15 mouse cellular contexts compared by ENCODE assay signal in the genomic region with DNA sequence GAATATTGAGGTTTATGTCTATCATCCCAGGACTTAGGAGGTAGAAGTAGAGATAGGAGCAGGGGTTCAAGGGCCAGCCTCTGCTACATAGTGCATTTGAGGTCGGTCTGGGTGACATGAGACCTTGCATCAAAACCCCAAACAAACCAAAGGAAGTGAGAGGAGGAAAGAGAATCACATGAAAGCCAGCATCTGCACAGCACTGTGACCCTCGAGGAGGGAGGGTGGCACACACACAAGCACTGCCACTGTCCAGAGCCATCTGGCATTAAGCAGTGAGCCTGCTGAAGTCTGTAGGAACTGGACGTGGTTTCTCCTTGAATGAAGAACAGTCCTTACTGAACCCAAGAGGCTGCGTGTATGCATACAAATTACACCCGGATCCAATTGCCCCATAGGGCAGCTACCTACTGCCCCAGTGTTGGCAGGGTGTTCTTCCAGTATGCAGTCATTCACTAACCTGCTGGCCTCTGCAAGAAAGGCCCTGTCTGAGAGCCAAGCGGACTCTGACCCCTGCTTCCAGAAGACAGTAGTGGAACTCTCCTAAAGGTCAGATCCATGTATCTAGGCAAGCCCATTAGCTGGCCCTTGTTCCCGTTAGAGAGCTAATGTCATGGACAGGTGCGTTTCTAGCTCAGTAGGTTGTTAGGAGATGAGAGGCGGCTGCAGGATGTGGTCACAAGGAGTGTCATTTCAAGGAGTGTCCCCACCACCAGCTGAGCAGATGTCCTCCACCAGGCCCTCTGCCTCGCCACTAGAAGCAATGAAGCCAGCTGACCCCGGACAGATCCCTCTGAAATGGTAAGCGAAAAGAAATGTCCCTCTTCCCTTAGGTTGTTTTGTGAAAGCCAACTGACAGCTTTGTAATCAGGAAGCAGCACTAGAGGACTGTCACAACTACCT. TPM values are rescaled to one million over a fixed set of nuclear protein-coding genes. Genes with fewer than 3 reads are reported as not detected.
DNase-seq lines count a peak whose midpoint lies in the region; ATAC-seq and TF ChIP-seq lines count a peak whose summit lies in the region.
"Had no signal": no experiment of that assay in that cellular context is flagged by ENCODE, and none has a peak within 500 bp of the region (broad histone marks: within the 10 kb centered on the region; RNA-seq: fewer than 3 reads in every experiment).

No protein-coding gene starts in this region.

- H3K9me3 ChIP-seq in kidney, embryonic 14.5 days (ENCODE audit: control insufficient read depth, low read length) = no peaks in the 10 kb centered on the region
- H3K9me3 ChIP-seq in intestine, embryonic 15.5 days = no peaks in the 10 kb centered on the region
- H3K9me3 ChIP-seq in midbrain, embryonic 14.5 days (ENCODE audit: control insufficient read depth, low read length) = no peaks in the 10 kb centered on the region
- H3K9me3 ChIP-seq: midbrain, embryonic 10.5 days; neural tube, embryonic 13.5 days had no signal

- no peaks in the 10 kb centered on the region for H3K36me3 ChIP-seq in kidney, adult 2 months (ENCODE audit: control insufficient read depth, insufficient read depth, low read length)
- H3K36me3 ChIP-seq in kidney, embryonic 14.5 days (ENCODE audit: control insufficient read depth, insufficient read depth, low read length) = no peaks in the 10 kb centered on the region
- no peaks in the 10 kb centered on the region for H3K36me3 ChIP-seq in intestine, embryonic 15.5 days
- H3K36me3 ChIP-seq in midbrain, embryonic 14.5 days (ENCODE audit: control insufficient read depth, insufficient read depth, low read length) = no peaks in the 10 kb centered on the region
- H3K36me3 ChIP-seq: midbrain, embryonic 10.5 days; neural tube, embryonic 13.5 days had no signal

- no peak overlapping the region for H3K4me2 ChIP-seq in kidney, embryonic 14.5 days (replicated peaks; ENCODE audit: low read depth, low read length)
- H3K4me2 ChIP-seq in intestine, embryonic 15.5 days (replicated peaks) = no peak overlapping the region
- H3K4me2 ChIP-seq in midbrain, embryonic 14.5 days (ENCODE audit: low read length) = no peak overlapping the region
- H3K4me2 ChIP-seq: hindbrain, embryonic 14.5 days; liver, embryonic 11.5 days; neural tube, embryonic 13.5 days had no signal

- TF ChIP-seq CTCF in kidney, adult 2 months (conservative IDR thresholded peaks at IDR 0.05; ENCODE audit: insufficient read depth, insufficient read length, low read depth, low read length) = no peak

- WGBS in kidney, adult 2 months = 66% methylated on average over 12 of the region's 12 CpGs
- 84% methylated on average over 12 of the region's 12 CpGs for WGBS in kidney, embryonic 14.5 days
- 72% methylated on average over 12 of the region's 12 CpGs for WGBS in intestine, embryonic 15.5 days
- 87% methylated on average over 12 of the region's 12 CpGs for WGBS in midbrain, embryonic 14.5 days

- H3K9ac ChIP-seq in kidney, embryonic 14.5 days (ENCODE audit: low read depth, low read length) = no peak overlapping the region
- H3K9ac ChIP-seq in intestine, embryonic 15.5 days = no peak overlapping the region
- H3K9ac ChIP-seq in midbrain, embryonic 14.5 days (replicated peaks; ENCODE audit: low read length) = no peak overlapping the region
- H3K9ac ChIP-seq: hindbrain, embryonic 14.5 days; neural tube, embryonic 13.5 days had no signal

- no peak overlapping the region for H3K27ac ChIP-seq in kidney, adult 2 months (ENCODE audit: insufficient read depth, low read depth, low read length)
- H3K27ac ChIP-seq in kidney, embryonic 14.5 days (ENCODE audit: low read depth, low read length) = no peak overlapping the region
- H3K27ac ChIP-seq in intestine, embryonic 15.5 days = 0 out of 2 replicates have a peak overlapping the region, but pooled peaks have one; percentile 36
- no peak overlapping the region for H3K27ac ChIP-seq in midbrain, embryonic 14.5 days (replicated peaks; ENCODE audit: low read depth, low read length)
- H3K27ac ChIP-seq: hindbrain, embryonic 14.5 days; midbrain, embryonic 10.5 days had no signal

- peak; percentile 92 for DNase-seq in kidney, adult 2 months
- DNase-seq in brain, adult 2 months (ENCODE audit: low read depth, low spot score) = peak; percentile 49
- DNase-seq in natural killer cell, adult 2 months (ENCODE audit: low spot score in 2 of 2) = peak; percentile 46 to 56
- DNase-seq in midbrain, embryonic 14.5 days = no peak
- no peak for DNase-seq in cerebellum, postnatal 25 days
- DNase-seq: adrenal gland, postnatal 36 days; cerebellum, adult 18-20 months; right cerebral cortex, postnatal 25 days had no signal

- no peak for TF ChIP-seq POLR2A in kidney, adult 2 months (IDR thresholded peaks at IDR 0.05; ENCODE audit: low read depth, low read length)

- ATAC-seq in kidney, embryonic 14.5 days (ENCODE audit: low FRiP score, low TSS enrichment) = no peak
- peak; percentile 37; the same call in 1 of the 2 replicates for ATAC-seq in intestine, embryonic 15.5 days
- no peak for ATAC-seq in midbrain, embryonic 14.5 days (ENCODE audit: low FRiP score, low TSS enrichment)

- no peaks in the 10 kb centered on the region for H3K27me3 ChIP-seq in kidney, adult 2 months (replicated peaks; ENCODE audit: control insufficient read depth, insufficient read depth, low read length)
- no peaks in the 10 kb centered on the region for H3K27me3 ChIP-seq in kidney, embryonic 14.5 days (ENCODE audit: control insufficient read depth, insufficient read depth, low read length)
- H3K27me3 ChIP-seq in intestine, embryonic 15.5 days (replicated peaks) = no peaks in the 10 kb centered on the region
- no peaks in the 10 kb centered on the region for H3K27me3 ChIP-seq in midbrain, embryonic 14.5 days (ENCODE audit: control insufficient read depth, insufficient read depth, low read length)
- H3K27me3 ChIP-seq: CH12.LX; neural tube, embryonic 13.5 days had no signal

- H3K4me3 ChIP-seq in kidney, adult 2 months (ENCODE audit: insufficient read depth, low read depth, low read length) = no peak overlapping the region
- no peak overlapping the region for H3K4me3 ChIP-seq in kidney, embryonic 14.5 days (ENCODE audit: low read length)
- H3K4me3 ChIP-seq in intestine, embryonic 15.5 days (replicated peaks) = no peak overlapping the region
- no peak overlapping the region for H3K4me3 ChIP-seq in midbrain, embryonic 14.5 days (replicated peaks; ENCODE audit: low read depth, low read length)
- H3K4me3 ChIP-seq: midbrain, embryonic 10.5 days; neural tube, embryonic 13.5 days had no signal

- no peaks in the 10 kb centered on the region; the same call in 1 of the 2 replicates for H3K4me1 ChIP-seq in kidney, adult 2 months (ENCODE audit: control insufficient read depth, insufficient read depth, low read length)
- no peaks in the 10 kb centered on the region for H3K4me1 ChIP-seq in kidney, embryonic 14.5 days (ENCODE audit: control insufficient read depth, insufficient read depth, low read length)
- peaks cover 23% of the 10 kb centered on the region for H3K4me1 ChIP-seq in intestine, embryonic 15.5 days (replicated peaks)
- no peaks in the 10 kb centered on the region for H3K4me1 ChIP-seq in midbrain, embryonic 14.5 days (ENCODE audit: control insufficient read depth, insufficient read depth, low read length)
- H3K4me1 ChIP-seq: midbrain, embryonic 10.5 days had no signal

RNA-seq across cellular contexts. Expression of gene Sema4c, which starts 46.4 kb away (rescaled TPM):
- 8.0 and 9.1 TPM in 2 replicates for polyA plus RNA-seq in kidney, adult 2 months (2012; rRNA removed)
- 4.8 and 6.0 TPM in 2 replicates for polyA plus RNA-seq in kidney, embryonic 14.5 days (2014; fragmentation: Nextera tagmentation; extraction: Ambion mirVana)
- polyA plus RNA-seq in intestine, embryonic 15.5 days (2015; fragmentation: Nextera tagmentation; extraction: Ambion mirVana) = 10.6 and 11.6 TPM in 2 replicates
- 4.7 and 8.7 TPM in 2 replicates for polyA plus RNA-seq in midbrain, embryonic 14.5 days (2014; fragmentation: Nextera tagmentation; extraction: Ambion mirVana)

RNA-seq across cellular contexts. Expression of gene Ankrd39, which starts 57.3 kb away (rescaled TPM):
- polyA plus RNA-seq in kidney, adult 2 months (2012; rRNA removed) = 16.8 and 22.6 TPM in 2 replicates
- 22.4 and 22.7 TPM in 2 replicates for polyA plus RNA-seq in kidney, embryonic 14.5 days (2014; fragmentation: Nextera tagmentation; extraction: Ambion mirVana)
- polyA plus RNA-seq in intestine, embryonic 15.5 days (2015; fragmentation: Nextera tagmentation; extraction: Ambion mirVana) = 21.2 and 23.8 TPM in 2 replicates
- 22.3 and 28.5 TPM in 2 replicates for polyA plus RNA-seq in midbrain, embryonic 14.5 days (2014; fragmentation: Nextera tagmentation; extraction: Ambion mirVana)

Comparison
In these comparisons a context has a peak if more than half of its experiments do, and no peak if none do; other contexts are left out.
1. DNase-seq: peak in kidney, adult 2 months (single experiment), brain, adult 2 months (single experiment) and natural killer cell, adult 2 months (2 of 2); none in midbrain, embryonic 14.5 days (single experiment) and cerebellum, postnatal 25 days (0 of 2).